Mouse (Mus musculus) MEL (cell line): ENCODE measurements around the gene Gm49416. TPM values are rescaled to one million over a fixed set of nuclear protein-coding genes. Genes with fewer than 3 reads are reported as not detected.

Experiments used
- DNase-seq: peaks from one replicate; pipeline ENCODE4 v3.0.0; 2011; ENCODE audit warnings: low read depth, low spot score
- H3K27ac ChIP-seq: 2 replicates; pipeline ENCODE4 v1.5.1; 2012; ENCODE audit warnings: low read depth, mild to moderate bottlenecking, control low read depth, low read length, moderate library complexity; ENCODE audit not compliant: control insufficient read depth
- H3K27me3 ChIP-seq, 2 experiments: fragments of 150-350 bp in 1 of 2; sonication (generic) in 1 of 2; 2 replicates each; pipeline ENCODE4 v1.6.1; 2012; ENCODE audit warnings: low read length in 2 of 2, mild to moderate bottlenecking in 2 of 2, improper control_type of control experiment in 1 of 2, moderate library complexity in 1 of 2; ENCODE audit not compliant: insufficient read depth in 2 of 2, control insufficient read depth in 1 of 2
- H3K36me3 ChIP-seq, 2 experiments: 2 replicates each; pipeline ENCODE4 v1.6.1; 2012 to 2014; ENCODE audit warnings: low read length in 2 of 2, improper control_type of control experiment in 1 of 2, inconsistent platforms in 1 of 2, mild to moderate bottlenecking in 1 of 2; ENCODE audit not compliant: insufficient read depth in 2 of 2, control insufficient read depth in 1 of 2
- H3K4me1 ChIP-seq, 2 experiments: fragments of 150-350 bp in 1 of 2; sonication (generic) in 1 of 2; 2 replicates each; pipeline ENCODE4 v1.6.1; 2012; ENCODE audit warnings: low read length in 2 of 2, improper control_type of control experiment in 1 of 2, mild to moderate bottlenecking in 1 of 2; ENCODE audit not compliant: insufficient read depth in 2 of 2, control insufficient read depth in 1 of 2
- H3K4me3 ChIP-seq, 2 experiments: fragments of 150-350 bp in 1 of 2; sonication (generic) in 1 of 2; 2 replicates each; pipeline ENCODE4 v1.5.1; 2012; ENCODE audit warnings: low read depth in 2 of 2, low read length in 2 of 2, mild to moderate bottlenecking in 2 of 2, moderate library complexity in 2 of 2, control low read depth in 1 of 2, improper control_type of control experiment in 1 of 2; ENCODE audit not compliant: control insufficient read depth in 1 of 2, insufficient read depth in 1 of 2
- H3K79me2 ChIP-seq: 2 replicates; pipeline ENCODE4 v1.6.1; 2012; ENCODE audit warnings: mild to moderate bottlenecking, low read length, moderate library complexity; ENCODE audit not compliant: control insufficient read depth, poor library complexity, insufficient read depth
- H3K9ac ChIP-seq: 2 replicates; pipeline ENCODE4 v1.6.1; 2012; ENCODE audit warnings: low read depth, mild to moderate bottlenecking, control low read depth, low read length, moderate library complexity; ENCODE audit not compliant: control insufficient read depth, poor library complexity, severe bottlenecking
- H3K9me3 ChIP-seq: fragments of 150-350 bp; sonication (generic); replicated peaks from 2 replicates; pipeline ENCODE4 v1.6.1; 2012; ENCODE audit warnings: mild to moderate bottlenecking, low read length, improper control_type of control experiment, moderate library complexity; ENCODE audit not compliant: insufficient read depth
- CTCF ChIP-seq, 3 experiments: IDR thresholded peaks in 2 of 3; conservative IDR thresholded peaks in 1 of 3; 2 replicates each; pipeline ENCODE4 v1.5.1; 2011 to 2012; ENCODE audit warnings: low read length in 3 of 3, low read depth in 2 of 3, mild to moderate bottlenecking in 2 of 3, improper control_type of control experiment in 1 of 3, inconsistent platforms in 1 of 3, mixed read lengths in 1 of 3, moderate library complexity in 1 of 3; ENCODE audit not compliant: control insufficient read depth in 1 of 3, insufficient read depth in 1 of 3, poor library complexity in 1 of 3, severe bottlenecking in 1 of 3
- E2F4 ChIP-seq: IDR thresholded peaks from 2 replicates; pipeline ENCODE4 v1.6.1; 2011; ENCODE audit warnings: low read depth, low read length, improper control_type of control experiment, borderline replicate concordance
- ELF1 ChIP-seq: IDR thresholded peaks from 2 replicates; pipeline ENCODE4 v1.6.1; 2014; ENCODE audit warnings: low read depth, mild to moderate bottlenecking, inconsistent platforms, low read length, improper control_type of control experiment, moderate library complexity
- EP300 ChIP-seq, 2 experiments: IDR thresholded peaks; 2 replicates each; pipeline ENCODE4 v1.6.1; 2011; ENCODE audit warnings: improper control_type of control experiment in 2 of 2, low read length in 2 of 2, low read depth in 1 of 2, mild to moderate bottlenecking in 1 of 2
- GABPA ChIP-seq: IDR thresholded peaks from 2 replicates; pipeline ENCODE4 v1.6.1; 2012; ENCODE audit warnings: low read depth, mild to moderate bottlenecking, inconsistent platforms, low read length, improper control_type of control experiment, moderate library complexity
- GATA1 ChIP-seq: IDR thresholded peaks from 2 replicates; pipeline ENCODE4 v1.6.1; 2011; ENCODE audit warnings: low read depth, low read length, improper control_type of control experiment
- HCFC1 ChIP-seq: IDR thresholded peaks from 2 replicates; pipeline ENCODE4 v1.6.1; 2012; ENCODE audit warnings: low read depth, mild to moderate bottlenecking, inconsistent platforms, low read length, improper control_type of control experiment, moderate library complexity
- JUND ChIP-seq: IDR thresholded peaks from 2 replicates; pipeline ENCODE4 v1.6.1; 2011; ENCODE audit warnings: low read depth, mild to moderate bottlenecking, improper control_type of control experiment, low read length
- MAFK ChIP-seq: IDR thresholded peaks from 2 replicates; pipeline ENCODE4 v1.6.1; 2011; ENCODE audit warnings: low read depth, mild to moderate bottlenecking, low read length, improper control_type of control experiment, borderline replicate concordance
- MAX ChIP-seq: IDR thresholded peaks from 2 replicates; pipeline ENCODE4 v1.6.1; 2011; ENCODE audit warnings: low read length, improper control_type of control experiment
- MAZ ChIP-seq: IDR thresholded peaks from 2 replicates; pipeline ENCODE4 v1.6.1; 2012; ENCODE audit warnings: low read depth, mild to moderate bottlenecking, inconsistent platforms, low read length, improper control_type of control experiment
- MEF2A ChIP-seq: IDR thresholded peaks from 2 replicates; pipeline ENCODE4 v1.6.1; 2014; ENCODE audit warnings: low read depth, mild to moderate bottlenecking, inconsistent platforms, low read length, improper control_type of control experiment; ENCODE audit not compliant: poor library complexity, insufficient replicate concordance, severe bottlenecking; ENCODE audit errors: extremely low read depth
- MXI1 ChIP-seq: IDR thresholded peaks from 2 replicates; pipeline ENCODE4 v1.6.1; 2011; ENCODE audit warnings: mild to moderate bottlenecking, low read depth, low read length, improper control_type of control experiment
- MYB ChIP-seq: IDR thresholded peaks from 2 replicates; pipeline ENCODE4 v1.6.1; 2011; ENCODE audit warnings: mild to moderate bottlenecking, low read depth, low read length, improper control_type of control experiment
- MYC ChIP-seq: IDR thresholded peaks from 2 replicates; pipeline ENCODE4 v1.6.1; 2011; ENCODE audit warnings: low read depth, mild to moderate bottlenecking, low read length, improper control_type of control experiment, moderate library complexity
- NELFE ChIP-seq: IDR thresholded peaks from 2 replicates; pipeline ENCODE4 v1.6.1; 2011; ENCODE audit warnings: low read depth, low read length, improper control_type of control experiment
- NRF1 ChIP-seq: IDR thresholded peaks from 2 replicates; pipeline ENCODE4 v1.6.1; 2014; ENCODE audit warnings: low read depth, mild to moderate bottlenecking, inconsistent platforms, low read length, improper control_type of control experiment, moderate library complexity; ENCODE audit not compliant: poor library complexity, insufficient read depth, severe bottlenecking
- POLR2A ChIP-seq, 2 experiments: IDR thresholded peaks; 2 replicates each; pipeline ENCODE4 v1.6.1; 2011 to 2012; ENCODE audit warnings: low read length in 2 of 2, mild to moderate bottlenecking in 2 of 2, control low read depth in 1 of 2, improper control_type of control experiment in 1 of 2, low read depth in 1 of 2, moderate library complexity in 1 of 2; ENCODE audit not compliant: control insufficient read depth in 1 of 2, insufficient read depth in 1 of 2, poor library complexity in 1 of 2
- POLR2AphosphoS2 ChIP-seq: IDR thresholded peaks from 2 replicates; pipeline ENCODE4 v1.6.1; 2011; ENCODE audit warnings: low read length, improper control_type of control experiment
- POLR2AphosphoS5 ChIP-seq: IDR thresholded peaks from 2 replicates; pipeline ENCODE4 v1.6.1; 2012; ENCODE audit warnings: low read depth, borderline replicate concordance, mild to moderate bottlenecking, inconsistent platforms, low read length, moderate library complexity, mixed read lengths
- RAD21 ChIP-seq: IDR thresholded peaks from 2 replicates; pipeline ENCODE4 v1.6.1; 2011; ENCODE audit warnings: mild to moderate bottlenecking, low read depth, low read length, improper control_type of control experiment
- RCOR1 ChIP-seq: IDR thresholded peaks from 2 replicates; pipeline ENCODE4 v1.6.1; 2012; ENCODE audit warnings: low read depth, mild to moderate bottlenecking, inconsistent platforms, low read length, improper control_type of control experiment
- SIN3A ChIP-seq: IDR thresholded peaks from 2 replicates; pipeline ENCODE4 v1.6.1; 2012; ENCODE audit warnings: low read length, improper control_type of control experiment, inconsistent platforms
- SMC3 ChIP-seq: IDR thresholded peaks from 2 replicates; pipeline ENCODE4 v1.6.1; 2011; ENCODE audit warnings: low read depth, low read length, improper control_type of control experiment
- TAL1 ChIP-seq: IDR thresholded peaks from 2 replicates; pipeline ENCODE4 v1.6.1; 2012; ENCODE audit warnings: mild to moderate bottlenecking, inconsistent platforms, low read length, moderate library complexity, mixed read lengths
- TBP ChIP-seq: IDR thresholded peaks from 2 replicates; pipeline ENCODE4 v1.8.0; 2011; ENCODE audit warnings: low read depth, low read length, improper control_type of control experiment
- TCF12 ChIP-seq: IDR thresholded peaks from 2 replicates; pipeline ENCODE4 v1.6.1; 2014; ENCODE audit warnings: low read depth, mild to moderate bottlenecking, inconsistent platforms, low read length, improper control_type of control experiment, moderate library complexity
- USF1 ChIP-seq: IDR thresholded peaks from 2 replicates; pipeline ENCODE4 v1.6.1; 2014; ENCODE audit warnings: low read depth, mild to moderate bottlenecking, inconsistent platforms, low read length, improper control_type of control experiment, moderate library complexity
- ZMIZ1 ChIP-seq: IDR thresholded peaks from 2 replicates; pipeline ENCODE4 v1.6.1; 2012; ENCODE audit warnings: low read depth, mild to moderate bottlenecking, inconsistent platforms, low read length, improper control_type of control experiment, moderate library complexity
- ZNF384 ChIP-seq: IDR thresholded peaks from 2 replicates; pipeline ENCODE4 v1.6.1; 2012; ENCODE audit warnings: low read depth, mild to moderate bottlenecking, inconsistent platforms, low read length, improper control_type of control experiment
- polyA plus RNA-seq, 2 experiments: library from polyadenylated mRNA; stranded (reverse) in 1 of 2; unstranded in 1 of 2; fragments of >175 nt in 1 of 2; fragments of >200 nt in 1 of 2; gene quantifications; 2 replicates each; pipeline versions ENCODE4 v1.2.1 to v1.2.4; 2012; ENCODE audit warnings: low replicate concordance in 2 of 2, low read depth in 1 of 2; ENCODE audit not compliant: insufficient read length in 2 of 2, insufficient read depth in 1 of 2, missing spikeins in 1 of 2
- total RNA-seq: library from RNA; depleted of rRNA; stranded (reverse); fragments of 300-350 nt; gene quantifications from 2 replicates; pipeline ENCODE4 v1.2.3, GENCODE M21; 2012

Gm49416 gene
- total and polyA plus RNA-seq, 3 experiments: 0.77 to 31.2 TPM; not detected in 1

- no peak for DNase-seq
- Histone ChIP-seq H3K79me2 (peaks cover 16% of the 10 kb centered on the region), H3K27ac (peak overlapping the region; percentile 88), H3K9me3 (no peaks in the 10 kb centered on the region), H3K9ac (peak overlapping the region; percentile 92), H3K27me3 (no peaks in the 10 kb centered on the region), H3K4me3 (peak overlapping the region; percentile 83 to 91), H3K36me3 (peaks cover 1 to 13% of the 10 kb centered on the region in 2 experiments)
- TF ChIP-seq GABPA: no peak
- no peak for TF ChIP-seq RAD21
- TF ChIP-seq POLR2AphosphoS2: no peak
- TF ChIP-seq MAX: no peak
- TF ChIP-seq, all 39 proteins: peak for 0
- H3K4me1 ChIP-seq: peaks cover 8 to 10% of the 10 kb centered on the region in 2 experiments; a peak in 3 of 4 replicates
Observed at GRCm38 (mm10) chr19:8919684-8920072, 31.0 kb downstream of the Gm49416 start.

- H3K4me3 ChIP-seq: peak within 1 kb of the TSS; percentile 83 to 91
- peak; percentile 91 for DNase-seq
- no peaks in the 10 kb centered on the region for H3K9me3 ChIP-seq
- H3K27ac ChIP-seq: peak within 1 kb of the TSS; percentile 88
- peaks cover 16% of the 10 kb centered on the region for H3K79me2 ChIP-seq
- H3K27me3 ChIP-seq: no peaks in the 10 kb centered on the region
- H3K36me3 ChIP-seq: peaks cover 1 to 13% of the 10 kb centered on the region in 2 experiments; a peak in 3 of 4 replicates
- H3K9ac ChIP-seq: peak within 1 kb of the TSS; percentile 92
- peaks cover 8 to 10% of the 10 kb centered on the region in 2 experiments; a peak in 3 of 4 replicates for H3K4me1 ChIP-seq
- TF ChIP-seq MAZ: peak; percentile 49; the same call in 1 of the 2 replicates
- TF ChIP-seq ELF1: peak; percentile 81
- no peak for TF ChIP-seq MYB
- TF ChIP-seq JUND: no peak
- 0 out of 2 replicates have a peak, but pooled peaks have one; percentile 53 for TF ChIP-seq E2F4
- TF ChIP-seq NELFE: peak; percentile 80
- TF ChIP-seq HCFC1: peak; percentile 83
- TF ChIP-seq SMC3: 0 out of 2 replicates have a peak, but pooled peaks have one; percentile 6
- 0 out of 2 replicates have a peak, but pooled peaks have one; percentile 34 for TF ChIP-seq TCF12
- peak; percentile 71 for TF ChIP-seq SIN3A
- TF ChIP-seq GATA1: no peak
- TF ChIP-seq TBP: peak; percentile 45; the same call in 1 of the 2 replicates
- peak; percentile 43; the same call in 1 of the 2 replicates for TF ChIP-seq MYC
- TF ChIP-seq POLR2AphosphoS2: peak; percentile 80; the same call in 1 of the 2 replicates
- no peak for TF ChIP-seq RCOR1
- 0 out of 2 replicates have a peak, but pooled peaks have one; percentile 12 for TF ChIP-seq USF1
- TF ChIP-seq EP300 (IDR thresholded peaks at IDR 0.05; ENCODE audit: low read depth in 1 of 2, low read length in 2 of 2): no peak; a peak in 1 of 4 replicates
- TF ChIP-seq MEF2A: no peak
- no peak for TF ChIP-seq MAX
- no peak for TF ChIP-seq TAL1
- no peak; the same call in 1 of the 2 replicates for TF ChIP-seq MXI1
- no peak for TF ChIP-seq CTCF (IDR thresholded peaks at IDR 0.05 in 2 of 3, conservative IDR thresholded peaks at IDR 0.05 in 1 of 3; ENCODE audit: control insufficient read depth in 1 of 3, insufficient read depth in 1 of 3, low read depth in 2 of 3, low read length in 3 of 3, poor library complexity in 1 of 3, severe bottlenecking in 1 of 3)
- TF ChIP-seq MAFK: no peak
- peak; percentile 47 to 90; a peak in 3 of 4 replicates for TF ChIP-seq POLR2A (IDR thresholded peaks at IDR 0.05; ENCODE audit: control insufficient read depth in 1 of 2, insufficient read depth in 1 of 2, low read depth in 1 of 2, low read length in 2 of 2, poor library complexity in 1 of 2)
- TF ChIP-seq ZNF384: no peak
- TF ChIP-seq NRF1: no peak
- no peak for TF ChIP-seq POLR2AphosphoS5
- peak; percentile 63; the same call in 1 of the 2 replicates for TF ChIP-seq ZMIZ1
Observed at GRCm38 (mm10) chr19:8920073-8920736, 31.5 kb downstream of the Gm49416 start, which contains the start of gene B3gat3. TSS of gene B3gat3 (plus strand) at chr19:8920374.
